9 mouse cellular contexts compared by ENCODE assay signal in genomic region chr17:29636118-29636517, GRCm38 (mm10). TPM values are rescaled to one million over a fixed set of nuclear protein-coding genes. Genes with fewer than 3 reads are reported as not detected.
DNase-seq lines count a peak whose midpoint lies in the region; ATAC-seq and TF ChIP-seq lines count a peak whose summit lies in the region.
"Had no signal": no experiment of that assay in that cellular context is flagged by ENCODE, and none has a peak within 500 bp of the region (broad histone marks: within the 10 kb centered on the region; RNA-seq: fewer than 3 reads in every experiment).

No protein-coding gene starts in this region.

- H3K4me2 ChIP-seq in midbrain, postnatal 0 days (ENCODE audit: low read depth, low read length, poor library complexity, severe bottlenecking), result no peak overlapping the region
- H3K4me2 ChIP-seq in midbrain, embryonic 13.5 days (replicated peaks), result no peak overlapping the region
- H3K4me2 ChIP-seq: neural tube, embryonic 12.5 days had no signal

- WGBS in midbrain, postnatal 0 days, result 71% methylated on average over 5 of the region's 5 CpGs
- WGBS in midbrain, embryonic 13.5 days, result 70% methylated on average over 5 of the region's 5 CpGs

- ATAC-seq in midbrain, postnatal 0 days (ENCODE audit: low FRiP score), result no peak
- no peak for ATAC-seq in midbrain, embryonic 13.5 days
- peak; percentile 53 for ATAC-seq in erythroblast, adult 5-6 weeks (replicated peaks; ENCODE audit: low FRiP score, poor library complexity, severe bottlenecking)

- peaks cover 56% of the 10 kb centered on the region for H3K36me3 ChIP-seq in midbrain, postnatal 0 days (ENCODE audit: insufficient read depth, low read length)
- peaks cover 94% of the 10 kb centered on the region for H3K36me3 ChIP-seq in midbrain, embryonic 13.5 days

- intact Hi-C loops in gastrocnemius, postnatal 36 days (cut with DNase I), result loop anchor here (5.0 kb wide), 1 partner anchor 56 kb away; no protein-coding TSS in a partner anchor

- H3K4me1 ChIP-seq in midbrain, postnatal 0 days (ENCODE audit: insufficient read depth, low read length), result no peaks in the 10 kb centered on the region
- H3K4me1 ChIP-seq in midbrain, embryonic 13.5 days (replicated peaks), result 0 out of 2 replicates have a peak, but pooled peaks cover 3% of the 10 kb centered on the region
- H3K4me1 ChIP-seq: neural tube, embryonic 12.5 days had no signal

- H3K9me3 ChIP-seq in midbrain, postnatal 0 days (ENCODE audit: low read length), result no peaks in the 10 kb centered on the region
- H3K9me3 ChIP-seq in midbrain, embryonic 13.5 days, result no peaks in the 10 kb centered on the region
- H3K9me3 ChIP-seq: neural tube, embryonic 12.5 days had no signal

- no peak overlapping the region for H3K9ac ChIP-seq in midbrain, postnatal 0 days (replicated peaks; ENCODE audit: low read length, poor library complexity, severe bottlenecking)
- H3K9ac ChIP-seq in midbrain, embryonic 13.5 days (replicated peaks), result no peak overlapping the region
- H3K9ac ChIP-seq: neural tube, embryonic 12.5 days had no signal

- no peaks in the 10 kb centered on the region for H3K27me3 ChIP-seq in midbrain, postnatal 0 days (ENCODE audit: insufficient read depth, low read length)
- no peaks in the 10 kb centered on the region for H3K27me3 ChIP-seq in midbrain, embryonic 13.5 days
- H3K27me3 ChIP-seq: neural tube, embryonic 12.5 days had no signal

- TF ChIP-seq CTCF in midbrain, postnatal 0 days (IDR thresholded peaks at IDR 0.05), result peak; percentile 80

- no peak overlapping the region for H3K4me3 ChIP-seq in midbrain, postnatal 0 days (ENCODE audit: low read depth, low read length)
- H3K4me3 ChIP-seq in midbrain, embryonic 13.5 days (replicated peaks), result no peak overlapping the region
- H3K4me3 ChIP-seq: neural tube, embryonic 12.5 days had no signal

- peak; percentile 23 for DNase-seq in gastrocnemius, postnatal 10 days
- DNase-seq in gastrocnemius, postnatal 4 days (ENCODE audit: low spot score in 2 of 2), result no peak
- peak; percentile 65 for DNase-seq in midbrain, postnatal 0 days (ENCODE audit: low spot score)
- DNase-seq in adrenal gland, postnatal 25 days, result peak; percentile 38
- peak; percentile 58 for DNase-seq in retina, embryonic 14.5 days (ENCODE audit: low spot score)
- DNase-seq in gastrocnemius, postnatal 36 days, result no peak

- H3K27ac ChIP-seq in midbrain, postnatal 0 days (ENCODE audit: low read depth, low read length), result no peak overlapping the region
- H3K27ac ChIP-seq in midbrain, embryonic 13.5 days, result no peak overlapping the region
- H3K27ac ChIP-seq: neural tube, embryonic 12.5 days had no signal

RNA-seq across cellular contexts. Expression of gene Gm28043, which starts 21.4 kb away (rescaled TPM):
- 1 to 10 TPM in 1 of 2 experiments, under 1 TPM in 1; 0.96 to 1.8 TPM for total RNA-seq in gastrocnemius, postnatal 10 days (2021)
- total RNA-seq in gastrocnemius, postnatal 4 days (2021), result 1 to 10 TPM; 1.7 to 2.6 TPM
- 3.8 and 6.7 TPM in 2 replicates for total RNA-seq in midbrain, postnatal 0 days (2014; rRNA removed)
- 1.2 and 1.7 TPM in 2 replicates for polyA plus RNA-seq in midbrain, postnatal 0 days (2015; fragmentation: Nextera tagmentation; extraction: Ambion mirVana)
- 3.0 and 3.1 TPM in 2 replicates for polyA plus RNA-seq in midbrain, embryonic 13.5 days (2015; fragmentation: Nextera tagmentation; extraction: Ambion mirVana)
- 4.5 and 5.0 TPM in 2 replicates for total RNA-seq in adrenal gland, postnatal 25 days (2021)
- total RNA-seq in erythroblast, adult 5-6 weeks (2015; ENCODE audit: low replicate concordance), result 1.7 and 2.7 TPM in 2 replicates
- 20.6 and 22.0 TPM in 2 replicates for total RNA-seq in erythroblast, adult 5-6 weeks (2017; ENCODE audit: low replicate concordance)
- 1 to 10 TPM in 1 of 2 experiments, under 1 TPM in 1; 0.84 to 1.7 TPM for total RNA-seq in gastrocnemius, postnatal 36 days (2021)

RNA-seq across cellular contexts. Expression of gene Rnf8, which starts 21.5 kb away (rescaled TPM):
- 10 to 100 TPM; 27.2 to 29.1 TPM for total RNA-seq in gastrocnemius, postnatal 10 days (2021)
- total RNA-seq in gastrocnemius, postnatal 4 days (2021), result 10 to 100 TPM; 36.3 to 37.6 TPM
- total RNA-seq in midbrain, postnatal 0 days (2014; rRNA removed), result 21.9 and 47.2 TPM in 2 replicates
- polyA plus RNA-seq in midbrain, postnatal 0 days (2015; fragmentation: Nextera tagmentation; extraction: Ambion mirVana), result 74.3 and 75.3 TPM in 2 replicates
- 87.3 and 94.9 TPM in 2 replicates for polyA plus RNA-seq in midbrain, embryonic 13.5 days (2015; fragmentation: Nextera tagmentation; extraction: Ambion mirVana)
- 54.1 and 57.0 TPM in 2 replicates for total RNA-seq in adrenal gland, postnatal 25 days (2021)
- total RNA-seq in erythroblast, adult 5-6 weeks (2015; ENCODE audit: low replicate concordance), result 14.4 and 17.1 TPM in 2 replicates
- 6.8 and 37.2 TPM in 2 replicates for total RNA-seq in erythroblast, adult 5-6 weeks (2017; ENCODE audit: low replicate concordance)
- 10 to 100 TPM; 17.9 to 22.4 TPM for total RNA-seq in gastrocnemius, postnatal 36 days (2021)

RNA-seq across cellular contexts. Expression of gene Cmtr1, which starts 24.3 kb away (rescaled TPM):
- total RNA-seq in gastrocnemius, postnatal 10 days (2021), result 10 to 100 TPM; 46.1 to 51.9 TPM
- 10 to 100 TPM; 52.0 to 56.4 TPM for total RNA-seq in gastrocnemius, postnatal 4 days (2021)
- 58.5 and 63.6 TPM in 2 replicates for total RNA-seq in midbrain, postnatal 0 days (2014; rRNA removed)
- polyA plus RNA-seq in midbrain, postnatal 0 days (2015; fragmentation: Nextera tagmentation; extraction: Ambion mirVana), result 105 and 106 TPM in 2 replicates
- 138 and 150 TPM in 2 replicates for polyA plus RNA-seq in midbrain, embryonic 13.5 days (2015; fragmentation: Nextera tagmentation; extraction: Ambion mirVana)
- 88.4 and 104 TPM in 2 replicates for total RNA-seq in adrenal gland, postnatal 25 days (2021)
- total RNA-seq in erythroblast, adult 5-6 weeks (2015; ENCODE audit: low replicate concordance), result 18.4 and 65.6 TPM in 2 replicates
- total RNA-seq in erythroblast, adult 5-6 weeks (2017; ENCODE audit: low replicate concordance), result 239 and 340 TPM in 2 replicates
- total RNA-seq in gastrocnemius, postnatal 36 days (2021), result 10 to 100 TPM; 35.5 to 41.4 TPM

Comparison
In these comparisons a context has a peak if more than half of its experiments do, and no peak if none do; other contexts are left out.
1. DNase-seq: peak in gastrocnemius, postnatal 10 days (single experiment), midbrain, postnatal 0 days (single experiment), adrenal gland, postnatal 25 days (single experiment) and retina, embryonic 14.5 days (single experiment); none in gastrocnemius, postnatal 4 days (0 of 2) and gastrocnemius, postnatal 36 days (0 of 2).